Mouse (Mus musculus) layer of hippocampus, adult 9-10 months (tissue): ENCODE measurements around the gene Tbx22.

Source experiments
- DNase-seq: peaks from one replicate; pipeline ENCODE4 v3.0.0; 2022; ENCODE audit warnings: low spot score

Tbx22 gene

GRCm38 (mm10) chrX:107667664-107668063 is at the start of gene Tbx22:
TSS of gene Tbx22 (plus strand) at chrX:107667964.
- no peak for DNase-seq

GRCm38 (mm10) chrX:107668677-107669076 is 913 bp downstream of the Tbx22 start:
- no peak for DNase-seq

GRCm38 (mm10) chrX:107679203-107679602 is 11.4 kb downstream of the Tbx22 start:
- DNase-seq, result no peak

DNA sequence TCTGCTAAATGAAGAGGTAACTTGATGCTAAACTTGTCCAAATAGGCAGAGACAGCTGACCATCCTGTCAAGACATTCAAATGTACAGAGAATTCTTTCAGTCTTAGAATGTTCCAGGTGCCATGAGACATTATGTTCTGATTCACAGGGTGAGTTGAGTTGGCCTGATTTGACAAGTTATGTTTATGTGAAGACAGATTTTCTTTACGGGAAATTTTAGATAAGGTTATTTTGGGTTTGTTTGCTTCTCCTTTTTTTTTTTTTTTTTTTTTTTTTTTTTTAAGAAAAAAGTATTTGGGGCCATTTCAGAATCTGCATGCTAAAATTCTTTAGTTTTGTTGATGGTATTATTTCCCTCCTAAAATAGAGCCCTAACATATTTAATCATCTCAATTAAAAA is 40.8 kb downstream of the Tbx22 start:
- DNase-seq, result no peak

GRCm38 (mm10) chrX:107723541-107723940 is 55.8 kb downstream of the Tbx22 start:
- no peak for DNase-seq
